Mouse (Mus musculus): ENCODE results near the gene Cmip.

Gene Cmip

GRCm38 (mm10) chr8:117322715-117323310 lies 65.9 kb downstream of the Cmip start:
- no peak for DNase-seq (ENCODE audit: low spot score in 2 of 2)

- no peak for DNase-seq (ENCODE audit: low spot score in 2 of 2)
Observed at GRCm38 (mm10) chr8:117324821-117325220, 68.0 kb downstream of the Cmip start.

DNA sequence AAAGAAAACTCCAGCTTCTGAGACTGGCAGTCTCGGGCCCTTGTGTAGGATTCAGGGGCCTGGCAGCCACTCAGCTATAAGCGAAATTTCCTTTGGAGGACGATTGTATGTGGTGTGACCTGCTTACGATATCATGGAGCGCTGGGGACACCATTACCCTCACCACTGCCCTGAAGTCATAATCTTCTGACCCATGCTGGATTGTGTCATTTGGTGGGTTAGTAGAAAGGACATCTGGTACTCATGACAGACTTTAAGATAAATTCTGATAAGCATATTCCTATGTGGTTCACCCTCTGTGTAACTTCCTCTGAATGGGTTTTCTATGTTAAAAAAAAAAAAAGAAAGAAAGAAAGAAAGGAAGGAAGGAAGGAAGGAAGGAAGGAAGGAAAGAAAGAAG lies 69.9 kb downstream of the Cmip start:
- DNase-seq (ENCODE audit: low spot score in 2 of 2) = no peak

- DNase-seq (ENCODE audit: low spot score in 2 of 2) = no peak
Observed at GRCm38 (mm10) chr8:117327385-117327837, 70.5 kb downstream of the Cmip start.

- DNase-seq (ENCODE audit: low spot score in 2 of 2) = no peak
Observed at GRCm38 (mm10) chr8:117328758-117329157, 71.9 kb downstream of the Cmip start.

DNA sequence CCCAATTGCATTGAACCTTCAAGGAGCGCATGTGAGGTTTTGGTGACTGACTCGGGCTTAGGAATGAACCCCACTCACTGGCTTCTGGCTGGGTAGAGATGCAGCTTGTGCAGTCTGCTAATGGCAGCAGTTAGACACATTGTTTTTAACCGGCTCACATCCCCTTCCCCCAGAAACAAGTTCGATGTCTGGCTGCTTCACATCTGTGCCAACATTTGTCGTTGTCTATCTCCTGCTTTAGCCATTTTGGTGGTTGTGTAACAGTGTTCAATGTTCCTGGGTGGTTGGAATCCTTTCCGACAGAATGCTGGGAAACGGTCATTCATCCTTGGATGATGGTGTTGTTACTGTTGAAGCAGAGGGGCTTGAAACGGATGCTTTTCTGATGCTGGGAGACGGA lies 72.3 kb downstream of the Cmip start:
- DNase-seq (ENCODE audit: low spot score in 2 of 2) = no peak

DNA sequence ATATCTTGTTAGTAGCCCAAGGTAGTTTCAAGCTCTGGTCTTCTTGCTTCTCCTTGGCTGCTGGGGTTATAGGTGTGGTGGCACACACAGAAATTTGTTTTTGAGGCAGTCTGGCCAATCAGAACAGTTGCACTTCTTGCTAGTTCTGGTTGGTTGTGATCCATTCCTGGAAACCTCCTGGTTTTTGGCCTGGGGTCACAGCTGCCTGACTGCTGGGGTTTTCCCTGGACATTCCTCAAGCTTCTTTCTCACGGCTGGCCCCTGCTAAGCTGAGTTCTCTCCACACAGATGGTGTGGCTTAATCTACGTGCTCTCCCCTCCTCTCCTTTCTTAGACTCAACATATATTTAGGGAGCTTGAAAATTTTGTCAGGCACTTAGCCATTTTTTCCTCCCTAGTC lies 73.0 kb downstream of the Cmip start:
- no peak for DNase-seq (ENCODE audit: low spot score in 2 of 2)

DNA sequence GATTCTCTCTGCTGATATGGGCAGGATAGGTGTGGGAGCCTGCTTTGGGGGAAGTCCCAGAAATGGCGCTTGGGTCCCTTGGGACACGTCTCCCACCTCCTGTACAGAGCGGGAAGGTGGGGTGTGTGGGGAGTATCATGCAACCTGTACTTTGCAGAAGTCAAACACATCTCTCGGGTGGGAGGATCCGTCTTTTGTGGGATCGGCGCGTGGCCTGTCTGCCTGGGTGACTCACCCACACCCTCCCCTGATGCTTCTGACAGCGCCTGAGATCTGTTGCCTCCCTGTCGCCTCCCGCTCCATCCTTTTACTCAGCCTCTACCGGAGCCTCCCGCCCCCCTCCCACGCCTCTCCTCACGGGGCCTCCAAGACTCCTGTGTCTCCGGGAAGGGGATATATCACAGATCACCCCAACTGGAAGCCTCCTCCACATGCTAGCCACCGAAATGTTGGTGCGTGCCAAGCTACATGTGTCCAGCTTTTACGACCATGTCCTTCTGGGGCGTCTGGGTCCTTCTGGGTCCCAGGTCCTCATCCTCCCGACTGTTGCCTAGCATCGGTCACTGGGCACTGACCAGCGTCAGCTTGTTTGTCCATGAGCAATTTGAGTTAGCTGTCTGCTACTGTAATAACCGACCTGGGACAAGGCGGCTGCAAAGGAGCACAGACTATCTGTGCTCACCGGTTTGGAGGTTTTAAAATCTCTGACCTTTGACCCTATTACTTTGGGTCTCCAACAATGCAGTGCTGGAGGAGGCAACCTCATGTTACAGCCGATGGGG lies 75.6 kb downstream of the Cmip start:
- DNase-seq (ENCODE audit: low spot score in 2 of 2) = no peak

DNA sequence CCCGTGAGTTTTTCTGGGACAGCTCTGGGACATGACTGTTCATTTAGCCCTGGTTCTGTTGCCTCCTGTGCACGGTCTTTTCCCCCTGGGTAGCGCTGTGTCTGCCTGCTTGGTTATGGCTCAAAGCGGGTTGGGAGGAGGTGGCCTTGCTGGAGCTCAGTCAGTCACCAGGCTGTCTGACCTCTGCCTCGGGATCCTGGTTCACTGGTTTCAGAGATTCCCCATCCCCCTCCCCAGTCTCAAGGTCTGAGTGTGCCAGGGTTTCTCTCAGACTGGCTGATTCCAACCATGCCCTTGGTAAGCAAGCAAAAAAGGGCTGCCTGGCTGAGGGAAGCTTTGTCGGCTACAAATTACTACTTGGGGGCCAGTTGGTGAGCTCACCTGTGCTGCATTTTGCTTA lies 76.8 kb downstream of the Cmip start:
- DNase-seq (ENCODE audit: low spot score in 2 of 2) = no peak

DNA sequence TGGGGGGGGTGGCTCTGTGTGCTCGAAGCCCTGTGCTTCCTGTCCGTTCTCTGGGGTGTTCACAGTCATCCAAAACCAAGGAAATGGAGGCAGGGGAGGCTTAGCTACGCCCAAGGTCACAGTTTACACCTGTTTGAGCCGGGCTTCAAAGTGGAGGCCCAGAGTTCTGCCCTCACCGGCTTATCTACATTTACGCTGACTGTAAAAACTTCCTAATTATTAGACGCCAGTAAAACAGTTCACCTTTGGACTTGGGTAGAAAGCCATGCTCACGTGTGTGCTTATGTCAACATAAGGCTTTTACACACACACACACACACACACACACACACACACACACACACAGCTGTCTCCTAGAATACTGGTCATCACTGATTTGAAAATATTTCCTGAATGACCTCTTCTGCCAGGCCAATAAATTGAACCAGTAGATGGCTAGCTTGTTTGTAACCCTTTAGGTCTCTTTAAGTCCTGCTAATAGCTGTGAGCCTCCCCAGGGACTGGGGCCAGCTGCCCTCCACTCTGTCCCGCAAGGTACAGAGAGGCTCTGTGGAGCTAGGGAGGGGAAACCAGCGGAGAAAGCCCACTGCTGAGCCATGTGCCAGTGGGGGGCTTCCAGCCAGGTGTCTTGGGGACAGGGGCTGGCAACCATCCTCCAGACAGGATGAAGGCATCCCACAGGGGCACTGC lies 77.3 kb downstream of the Cmip start:
- DNase-seq (ENCODE audit: low spot score in 2 of 2) = no peak

DNA sequence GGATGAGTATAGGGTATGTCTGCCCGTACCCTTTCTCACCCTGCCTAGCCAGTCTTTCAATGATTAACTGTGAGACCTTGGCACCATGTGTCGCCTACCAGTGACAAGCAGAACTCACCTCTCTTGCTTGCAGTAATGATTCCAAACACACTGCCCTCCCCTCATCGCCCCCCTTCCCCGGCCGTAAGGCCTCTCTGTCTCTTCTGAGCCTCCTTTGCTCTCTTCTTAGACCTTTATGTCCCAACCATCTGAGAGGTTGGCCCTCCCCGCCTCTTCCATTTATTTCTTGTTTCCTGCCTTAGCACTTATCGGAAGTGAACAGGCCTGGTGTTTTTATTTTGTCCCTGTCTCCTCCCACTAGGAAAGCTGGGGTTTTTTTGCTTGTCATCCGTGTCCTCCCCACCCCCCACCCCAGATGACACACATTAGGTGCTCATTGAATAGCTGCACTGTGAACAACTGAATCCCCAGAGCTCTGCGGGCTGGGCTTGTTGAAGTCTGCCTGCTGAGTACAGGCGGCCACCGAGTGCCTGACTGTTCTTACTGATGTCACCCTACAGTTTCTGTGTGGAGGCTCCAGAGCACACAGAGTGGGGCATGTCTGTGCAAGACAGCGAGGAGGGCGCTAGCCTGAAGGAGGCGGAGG lies 78.0 kb downstream of the Cmip start:
- DNase-seq (ENCODE audit: low spot score in 2 of 2) = no peak

GRCm38 (mm10) chr8:117335423-117335822 lies 78.6 kb downstream of the Cmip start:
- DNase-seq (ENCODE audit: low spot score in 2 of 2) = no peak

DNA sequence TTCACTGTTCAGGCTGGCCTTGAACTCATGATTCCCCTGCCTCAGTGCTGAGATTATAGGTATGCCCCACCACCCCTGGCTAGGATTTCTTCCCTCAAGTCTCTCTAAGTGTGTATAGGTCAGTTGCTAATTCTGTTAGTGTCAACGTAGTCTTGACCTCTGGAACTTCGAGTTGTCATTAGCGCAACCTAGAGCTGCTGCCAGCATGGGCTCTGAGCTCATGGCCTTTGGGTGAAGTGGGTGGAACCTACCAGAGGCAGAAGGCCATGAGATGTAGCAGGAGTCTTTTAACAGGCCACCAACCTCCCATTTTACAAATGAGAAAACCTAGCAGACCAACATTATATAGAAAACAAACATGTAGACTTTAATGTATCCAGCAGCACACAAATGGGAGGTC lies 80.3 kb downstream of the Cmip start:
- no peak for DNase-seq (ENCODE audit: low spot score in 2 of 2)

GRCm38 (mm10) chr8:117338678-117339077 lies 81.8 kb downstream of the Cmip start:
- DNase-seq (ENCODE audit: low spot score in 2 of 2) = no peak

DNA sequence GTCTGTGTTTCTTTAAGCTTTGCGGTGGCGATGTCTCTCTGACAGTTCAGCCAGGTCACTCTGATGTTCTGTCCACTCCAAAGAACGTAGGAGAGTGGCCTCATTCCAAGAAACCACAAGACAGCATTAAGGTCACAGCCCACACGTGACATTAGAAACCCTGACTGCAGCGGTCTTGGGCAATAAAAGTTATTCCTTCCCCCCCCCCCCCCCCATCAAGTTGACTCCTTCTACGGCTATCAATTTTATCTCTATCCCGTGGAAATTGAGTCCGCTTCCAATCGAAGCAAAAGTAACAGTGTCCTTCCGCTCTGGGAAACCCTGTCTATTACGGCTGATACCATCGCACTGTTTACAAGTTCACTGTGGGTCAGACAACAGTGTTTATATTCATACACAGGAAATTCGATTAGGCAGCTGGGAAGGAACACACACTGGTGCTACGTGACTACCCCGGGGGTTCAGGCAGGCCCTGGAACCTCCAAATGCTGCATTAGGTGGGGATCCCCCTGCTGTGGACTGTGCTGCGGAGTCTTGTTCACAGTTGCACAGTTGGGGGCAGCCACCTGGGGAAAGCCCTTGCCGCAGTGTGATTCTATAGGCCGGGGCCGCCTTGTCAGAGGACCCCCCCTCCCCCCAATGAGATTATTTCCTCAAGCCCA lies 82.6 kb downstream of the Cmip start:
- no peak for DNase-seq (ENCODE audit: low spot score in 2 of 2)

DNA sequence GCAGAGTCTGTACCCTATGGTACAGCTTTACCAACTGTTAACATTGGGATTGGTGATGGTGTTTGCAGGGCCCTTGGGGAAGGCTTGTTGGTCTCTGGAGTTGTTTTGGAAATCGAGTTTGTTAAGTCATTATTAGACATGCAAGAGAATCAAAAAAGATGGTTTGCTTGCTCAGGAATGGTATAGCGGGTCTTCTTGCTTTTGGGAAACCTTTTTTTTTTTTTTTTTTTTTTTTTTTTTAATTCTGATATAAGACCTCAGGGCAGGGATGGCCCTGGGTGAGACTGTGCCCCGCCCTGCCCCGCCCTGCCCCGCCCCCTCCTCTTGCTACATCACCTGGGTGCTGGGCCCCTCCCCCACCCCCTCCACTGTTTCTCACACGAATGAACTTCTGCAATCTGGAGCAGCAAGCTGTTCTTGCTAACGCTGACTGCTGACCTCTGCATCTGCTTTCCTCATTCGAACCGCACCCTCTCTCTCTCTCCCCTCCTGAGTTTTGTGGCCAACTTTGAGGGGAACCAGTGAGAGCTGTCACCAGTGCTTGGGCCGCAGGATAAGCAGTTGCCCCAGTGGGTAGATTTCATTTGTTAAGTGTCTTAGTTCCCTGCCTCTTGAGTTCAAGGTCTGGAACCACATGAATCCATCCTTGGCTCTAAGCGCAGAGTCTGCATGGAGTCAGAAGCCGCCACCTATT lies 83.2 kb downstream of the Cmip start:
- no peak for DNase-seq (ENCODE audit: low spot score in 2 of 2)

DNA sequence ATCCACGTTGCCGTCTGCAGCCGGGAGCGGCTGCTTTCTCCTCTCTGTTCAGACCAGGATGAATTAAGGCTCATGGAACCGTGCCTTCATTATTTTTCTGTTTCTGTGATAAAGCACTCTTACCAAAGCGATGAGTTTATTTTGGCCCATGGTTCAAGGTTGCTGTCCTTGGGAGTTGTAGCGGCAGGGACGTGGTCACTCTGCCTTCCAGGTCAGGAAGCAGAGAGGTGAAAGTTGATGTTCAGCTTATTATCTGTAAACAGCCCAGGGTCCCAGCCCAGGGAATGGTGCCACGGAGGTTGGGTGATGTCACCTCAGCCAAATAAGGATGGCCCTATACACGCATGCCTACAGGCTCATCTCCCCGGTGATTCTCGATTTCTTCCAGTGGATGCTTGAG lies 83.9 kb downstream of the Cmip start:
- DNase-seq (ENCODE audit: low spot score in 2 of 2) = no peak

DNA sequence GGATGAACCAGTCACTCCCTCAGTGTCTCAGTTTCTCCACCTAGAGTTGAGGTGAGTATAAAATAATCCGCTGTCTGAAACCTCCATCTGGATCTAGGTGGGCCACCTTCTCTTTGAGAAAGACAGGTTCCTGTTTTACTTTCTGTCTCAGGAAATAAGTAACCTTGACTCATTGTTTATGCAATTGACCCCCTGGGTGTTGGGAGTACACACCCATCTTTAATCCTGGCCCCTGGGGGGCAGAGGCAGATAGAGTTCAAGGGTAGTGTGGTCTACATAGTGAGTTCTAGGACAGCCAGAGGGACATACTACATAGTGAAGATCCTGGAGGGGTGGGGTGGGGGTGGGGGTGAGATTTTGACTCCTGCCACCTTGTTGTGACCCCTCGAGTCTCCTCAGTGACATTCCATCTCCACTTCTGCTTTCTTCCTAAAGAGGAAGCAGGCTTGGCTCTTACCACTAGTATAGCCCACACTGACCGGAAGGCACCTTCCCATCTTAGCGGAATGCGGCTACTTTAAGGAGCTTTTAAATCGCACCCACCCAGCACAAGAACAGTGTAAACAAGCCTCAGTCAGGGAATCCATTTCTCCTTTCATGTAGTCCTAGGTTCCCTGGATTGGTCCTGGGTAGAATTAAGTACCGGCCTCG lies 86.0 kb downstream of the Cmip start:
- no peak for DNase-seq (ENCODE audit: low spot score in 2 of 2)

DNA sequence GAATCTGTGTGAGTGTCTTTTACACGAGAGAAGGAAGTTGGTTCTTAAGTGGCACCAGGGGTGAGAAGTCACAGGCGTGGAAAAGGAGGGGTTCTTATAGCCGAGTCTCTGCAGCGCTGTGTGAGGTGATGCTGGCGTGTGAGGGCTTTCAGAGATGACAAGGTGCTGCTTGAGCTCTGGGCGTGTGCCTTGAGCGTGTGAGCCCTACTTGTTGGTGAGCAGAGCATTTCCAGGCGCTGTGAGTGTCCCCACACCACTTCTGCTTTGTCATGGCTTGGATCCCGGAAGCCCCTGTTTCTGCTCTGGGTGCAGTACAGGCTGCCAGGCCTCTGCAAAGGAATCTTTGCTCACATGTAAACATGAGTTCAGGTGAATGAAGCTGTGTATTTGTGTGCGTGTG lies 86.6 kb downstream of the Cmip start:
- DNase-seq (ENCODE audit: low spot score in 2 of 2) = no peak

- no peak for DNase-seq (ENCODE audit: low spot score in 2 of 2)
Observed at GRCm38 (mm10) chr8:117344899-117345298, 88.0 kb downstream of the Cmip start.

DNA sequence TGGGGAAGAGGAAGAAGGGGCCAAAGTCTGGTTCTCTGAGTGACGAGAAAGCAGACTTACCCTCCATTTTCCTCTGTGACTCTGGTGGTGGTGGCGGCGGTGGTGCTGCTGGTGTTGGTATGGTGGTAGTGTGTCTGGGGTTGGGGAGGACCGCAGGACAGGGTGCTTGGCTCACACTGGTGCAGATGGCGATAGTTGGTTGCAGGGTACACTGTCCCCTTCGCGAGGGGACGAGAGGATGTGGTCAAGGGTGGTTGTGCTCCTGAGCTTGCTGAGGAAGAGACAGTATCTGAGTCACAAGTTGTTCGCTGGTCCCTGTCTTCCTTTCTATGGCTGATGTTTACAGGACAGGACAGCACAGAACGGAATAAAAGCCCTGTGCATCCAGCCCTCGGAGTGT lies 88.5 kb downstream of the Cmip start:
- DNase-seq (ENCODE audit: low spot score in 2 of 2) = no peak

All from spleen, postnatal 14 days (tissue).